Mouse (Mus musculus): ENCODE results near the gene Tbata. TPM values are rescaled to one million over a fixed set of nuclear protein-coding genes. Genes with fewer than 3 reads are reported as not detected.

Gene Tbata
- polyA plus RNA-seq, 1 experiment = 4.7 TPM

- DNase-seq (ENCODE audit: extremely low spot score in 1 of 2, low spot score in 1 of 2) = no peak
These were observed 9.4 kb upstream of the Tbata start for GRCm38 (mm10) chr10:61162366-61162765.

- no peak for DNase-seq (ENCODE audit: extremely low spot score in 1 of 2, low spot score in 1 of 2)
These were observed 4.2 kb upstream of the Tbata start for GRCm38 (mm10) chr10:61167333-61168096.

- DNase-seq (ENCODE audit: extremely low spot score in 1 of 2, low spot score in 1 of 2) = no peak
These were observed 3.4 kb upstream of the Tbata start for GRCm38 (mm10) chr10:61168393-61168792.

DNA sequence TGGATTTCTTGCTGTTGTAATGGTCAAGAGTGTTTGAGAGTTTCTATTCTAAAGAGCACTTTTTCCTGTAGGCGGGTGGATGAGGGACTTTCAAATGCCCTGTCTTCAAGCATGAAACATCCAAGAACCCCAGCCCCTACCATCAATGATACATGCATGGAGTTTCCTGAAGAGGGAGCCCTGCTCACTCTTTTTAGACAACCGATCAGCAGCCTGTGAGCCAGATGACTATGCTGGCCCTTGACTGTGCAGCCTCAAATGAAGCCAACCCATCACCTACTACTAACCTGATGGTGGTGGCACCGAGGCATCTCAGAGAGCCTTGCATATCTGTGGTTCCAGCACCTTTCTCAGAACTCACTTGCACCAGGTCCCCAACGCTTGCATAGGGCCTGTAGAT is 742 bp downstream of the Tbata start:
- DNase-seq (ENCODE audit: extremely low spot score in 1 of 2, low spot score in 1 of 2) = no peak

DNA sequence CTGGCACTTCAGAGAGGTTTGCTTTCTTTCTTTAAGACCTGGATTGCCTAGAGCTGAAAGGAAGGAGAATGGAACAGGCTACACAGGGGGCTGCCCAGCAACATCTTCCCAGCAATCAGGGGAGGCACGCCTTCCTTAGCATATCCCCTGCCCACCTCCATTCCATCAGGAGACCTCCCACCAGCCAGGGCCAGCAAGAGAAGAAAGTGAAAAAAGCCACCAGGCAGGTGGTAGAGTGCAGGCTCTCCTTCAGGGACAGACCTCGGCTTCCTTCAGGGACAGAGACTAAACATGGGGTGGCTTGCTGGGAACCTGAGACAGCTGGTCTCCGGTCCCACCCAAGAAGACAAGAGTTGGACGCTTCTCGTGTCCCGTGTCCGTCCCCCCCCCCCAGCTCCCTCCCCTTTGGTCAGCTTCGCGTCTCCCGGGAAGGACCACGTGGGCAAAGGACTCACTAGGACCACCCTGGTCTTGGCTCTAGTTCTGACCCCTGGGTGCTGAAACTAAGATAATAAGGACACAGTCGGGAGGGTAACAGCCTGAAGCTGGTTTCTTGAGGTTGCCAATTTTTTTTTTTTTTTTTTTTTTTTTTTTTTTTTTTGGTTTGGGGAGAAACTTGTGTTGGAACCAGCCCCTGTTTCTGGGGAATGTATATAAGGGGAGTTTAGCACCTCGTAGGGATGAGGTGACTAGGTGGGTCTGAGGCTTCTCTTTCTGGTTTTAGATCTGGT is 3.1 kb downstream of the Tbata start:
- no peak for DNase-seq (ENCODE audit: extremely low spot score in 1 of 2, low spot score in 1 of 2)

GRCm38 (mm10) chr10:61175442-61176204 is 3.9 kb downstream of the Tbata start:
- DNase-seq (ENCODE audit: extremely low spot score in 1 of 2, low spot score in 1 of 2) = peak in 1 of 2 experiments; percentile 46

- no peak for DNase-seq (ENCODE audit: extremely low spot score in 1 of 2, low spot score in 1 of 2)
These were observed 4.6 kb downstream of the Tbata start for GRCm38 (mm10) chr10:61176221-61176790.

DNA sequence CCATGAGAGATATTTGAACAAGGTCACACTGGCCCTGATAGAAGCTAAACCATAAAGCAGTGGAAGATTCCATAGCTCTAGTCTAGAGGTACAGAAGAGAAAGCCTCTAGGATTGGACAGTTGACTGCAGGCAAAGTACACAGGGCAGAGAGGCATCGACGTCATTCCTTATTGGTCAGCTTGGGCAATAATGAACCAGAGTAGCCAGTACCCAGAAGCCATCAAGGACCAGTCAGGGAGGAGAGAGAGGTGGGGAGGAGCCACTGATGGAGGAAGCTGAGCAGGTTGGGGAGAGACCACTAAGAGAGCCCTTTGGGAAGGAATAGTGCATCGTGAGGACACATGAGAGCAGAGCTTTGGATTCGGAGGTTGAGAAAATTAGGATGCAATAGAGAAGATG is 6.0 kb downstream of the Tbata start:
- no peak for DNase-seq (ENCODE audit: extremely low spot score in 1 of 2, low spot score in 1 of 2)

- no peak for DNase-seq (ENCODE audit: extremely low spot score in 1 of 2, low spot score in 1 of 2)
These were observed 6.9 kb downstream of the Tbata start for GRCm38 (mm10) chr10:61178687-61179086.

DNA sequence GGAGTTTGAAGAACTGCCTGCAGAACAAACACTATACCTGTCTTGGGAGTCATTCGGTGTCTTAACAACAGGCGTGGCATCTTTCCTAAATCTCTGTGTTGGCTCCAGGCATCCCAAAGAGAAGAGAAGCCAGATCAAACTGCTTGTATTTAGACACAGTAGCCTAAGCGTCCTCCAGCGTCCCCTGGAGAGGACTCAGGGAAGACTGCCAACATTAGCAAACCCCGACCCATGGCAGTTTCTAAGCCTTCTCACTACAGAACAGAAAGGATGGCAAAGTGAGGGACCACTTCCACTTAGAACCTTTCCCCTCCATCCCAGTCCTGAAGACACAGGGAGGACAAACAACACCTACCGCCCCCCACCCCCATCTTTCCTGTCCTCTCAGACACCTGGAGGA is 8.2 kb downstream of the Tbata start:
- DNase-seq (ENCODE audit: extremely low spot score in 1 of 2, low spot score in 1 of 2) = no peak

DNA sequence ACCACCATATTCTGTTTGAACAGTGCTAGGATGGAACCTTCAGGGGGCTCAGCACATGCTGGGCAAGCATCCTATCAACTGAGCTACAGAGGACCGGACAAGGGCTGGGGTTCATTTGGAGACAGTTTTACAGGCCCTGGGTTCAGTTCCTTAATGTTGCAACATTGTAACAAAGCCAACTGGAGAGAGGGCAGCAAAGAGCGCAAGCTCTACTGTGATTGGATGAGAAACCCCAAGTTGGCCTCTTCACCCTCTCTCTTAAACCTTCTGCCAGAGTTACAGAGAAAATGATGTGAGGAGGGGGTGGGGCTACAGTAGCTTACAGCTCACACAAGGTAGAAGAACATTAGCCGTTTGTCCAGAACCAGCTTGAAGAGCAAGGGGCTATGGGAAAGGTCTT is 15.2 kb downstream of the Tbata start:
- DNase-seq (ENCODE audit: extremely low spot score in 1 of 2, low spot score in 1 of 2) = no peak

DNA sequence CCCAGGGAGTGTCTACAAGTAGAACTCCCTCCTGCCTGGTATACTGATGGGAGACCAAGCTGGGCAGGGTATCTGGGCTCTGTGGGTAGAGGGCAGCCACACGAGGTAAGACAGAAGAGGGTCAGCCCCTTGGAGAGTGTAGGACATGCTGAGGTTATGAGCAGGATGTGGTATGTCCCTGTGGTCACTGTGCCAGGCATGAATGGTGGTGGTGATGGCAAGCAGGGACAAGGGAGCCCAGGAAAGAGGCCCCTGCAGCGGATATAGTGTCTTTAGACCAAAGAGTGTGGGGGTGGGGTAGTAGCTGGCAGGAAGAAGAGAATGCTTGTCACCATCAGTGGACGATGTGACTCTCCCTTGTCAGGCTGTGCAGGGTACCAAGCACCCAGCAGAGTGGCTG is 16.3 kb downstream of the Tbata start:
- DNase-seq (ENCODE audit: extremely low spot score in 1 of 2, low spot score in 1 of 2) = no peak

DNA sequence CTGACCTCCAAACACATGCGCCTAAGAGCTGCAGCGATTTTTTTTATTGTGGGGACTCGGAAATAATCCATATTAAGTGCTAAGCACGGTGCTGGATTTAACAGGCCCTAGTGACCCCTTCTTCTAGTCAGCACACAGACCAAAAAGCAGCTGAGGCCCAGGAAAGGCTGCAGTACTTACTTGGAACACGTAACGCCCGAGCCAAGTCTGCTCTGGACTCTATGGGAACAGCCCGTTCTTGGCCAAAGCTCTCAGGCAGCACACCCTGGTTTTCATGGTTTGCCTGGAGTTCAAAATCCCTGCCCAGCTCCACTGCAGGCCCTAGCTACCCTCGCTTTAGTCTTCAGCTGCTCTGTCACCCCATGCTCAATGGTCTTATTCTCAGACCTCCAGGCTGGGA is 22.9 kb downstream of the Tbata start:
- no peak for DNase-seq (ENCODE audit: extremely low spot score in 1 of 2, low spot score in 1 of 2)

DNA sequence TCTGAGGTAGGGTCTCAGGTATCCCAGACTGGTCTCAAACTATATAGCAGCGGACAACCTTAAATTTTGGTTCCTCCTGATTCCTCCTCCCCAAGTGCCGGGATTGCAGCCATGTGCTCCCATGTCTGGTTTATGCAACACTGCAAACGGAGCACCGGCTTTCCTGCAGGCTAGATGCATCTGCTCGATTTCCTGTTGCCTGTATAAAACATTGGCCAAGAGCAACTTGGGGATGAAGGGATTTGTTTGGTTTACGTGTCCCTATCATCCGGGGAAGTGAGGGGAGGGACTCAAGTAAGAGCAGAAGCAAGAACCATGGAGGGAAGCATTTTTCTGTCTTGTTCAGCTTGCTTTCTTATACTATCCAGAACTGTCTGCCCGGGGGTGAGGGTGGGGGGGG is 23.5 kb downstream of the Tbata start:
- DNase-seq (ENCODE audit: extremely low spot score in 1 of 2, low spot score in 1 of 2) = no peak

DNA sequence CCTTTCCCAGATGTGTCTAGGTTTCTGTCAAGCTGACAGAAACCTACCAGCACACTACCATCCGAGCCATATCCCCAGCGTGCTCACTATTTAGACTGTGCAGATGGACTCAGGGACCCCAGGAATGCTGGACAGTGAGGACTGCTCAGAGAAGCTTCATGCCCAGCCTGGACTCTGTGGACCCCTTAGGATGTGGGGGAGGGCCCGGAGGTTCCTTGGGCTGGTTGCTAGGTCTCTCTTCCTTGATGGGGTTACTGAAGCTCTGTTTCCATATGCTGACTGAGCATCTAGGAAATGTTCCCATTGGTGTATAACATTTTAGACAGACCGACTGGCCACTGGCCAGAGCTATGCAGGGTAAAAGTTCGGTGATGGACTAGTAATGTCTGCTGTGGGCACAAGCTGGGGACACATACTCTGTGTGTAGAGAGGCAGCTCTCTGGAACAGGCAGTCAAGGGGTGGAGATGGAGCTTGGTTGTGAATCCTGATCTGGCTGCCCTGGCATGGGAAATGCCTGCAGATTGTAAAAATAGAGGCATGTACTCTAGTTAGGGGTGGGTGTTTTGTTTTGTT is 24.1 kb downstream of the Tbata start:
- DNase-seq (ENCODE audit: extremely low spot score in 1 of 2, low spot score in 1 of 2) = no peak

- peak; percentile 11 to 85 for DNase-seq (ENCODE audit: extremely low spot score in 1 of 2, low spot score in 1 of 2)
These were observed 27.9 kb downstream of the Tbata start for GRCm38 (mm10) chr10:61199566-61200213.

DNA sequence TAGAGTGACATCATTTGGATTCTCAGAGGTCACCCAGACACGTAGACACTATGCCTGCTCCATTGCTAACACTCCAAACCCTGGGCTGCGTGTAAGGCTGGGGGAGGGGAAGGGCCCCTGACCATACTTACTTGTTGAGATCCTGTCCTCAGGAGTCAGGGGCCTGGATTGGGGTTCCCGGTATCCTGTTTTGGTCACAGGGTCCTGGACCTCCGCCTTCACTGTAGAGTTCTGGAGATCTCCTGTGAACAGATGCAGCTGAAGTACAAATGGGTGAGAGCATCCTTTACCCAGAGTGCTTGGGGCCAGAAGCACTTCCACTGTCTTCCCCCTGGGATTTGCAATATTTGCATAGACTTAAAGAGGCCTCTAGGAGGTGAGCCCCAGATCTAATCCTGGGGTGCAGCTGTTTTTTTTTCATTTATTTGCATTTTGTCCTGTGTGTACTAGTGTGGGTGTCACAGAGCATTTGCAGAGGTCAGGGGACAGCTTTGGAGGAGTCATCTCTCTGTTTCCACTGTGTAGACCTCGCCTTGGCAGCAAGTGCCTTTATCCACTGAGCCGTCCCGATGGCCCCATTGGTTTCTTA is 28.6 kb downstream of the Tbata start:
- no peak for DNase-seq (ENCODE audit: extremely low spot score in 1 of 2, low spot score in 1 of 2)

- no peak for DNase-seq (ENCODE audit: extremely low spot score in 1 of 2, low spot score in 1 of 2)
These were observed 29.2 kb downstream of the Tbata start for GRCm38 (mm10) chr10:61200998-61201397.

DNA sequence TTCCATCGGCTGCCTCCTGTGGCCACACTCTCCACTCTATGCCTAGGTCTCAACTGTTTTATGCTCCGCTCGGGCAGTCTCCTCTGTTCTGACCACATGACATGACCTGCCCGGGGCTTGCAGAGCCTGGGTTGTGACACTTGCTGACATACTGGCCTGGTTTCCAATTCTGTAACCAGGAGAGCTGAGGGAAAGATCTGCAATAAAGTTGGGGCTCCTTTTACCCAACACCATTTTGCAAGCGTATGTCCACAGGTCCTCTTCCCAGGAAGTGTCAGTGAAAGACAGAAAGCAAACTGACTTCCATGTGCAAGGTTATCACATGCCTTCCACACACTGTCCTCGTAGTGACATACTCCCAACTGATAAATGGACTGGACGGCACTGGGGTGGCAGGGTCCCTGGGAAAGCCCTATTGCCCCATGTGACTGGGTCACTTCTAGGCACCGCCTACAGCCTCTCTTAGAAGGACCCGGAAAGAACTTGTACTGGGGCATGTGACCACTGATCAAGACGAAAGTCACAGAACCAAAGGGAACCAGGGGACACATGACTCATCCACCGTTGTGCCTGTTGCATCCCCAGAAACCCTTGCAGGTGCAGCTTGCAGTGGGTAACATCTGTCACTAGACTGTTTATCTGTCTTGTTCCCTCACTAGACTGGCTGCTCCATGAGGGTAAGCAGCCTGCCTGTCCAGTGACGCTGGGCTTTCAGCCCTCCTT is 30.0 kb downstream of the Tbata start:
- DNase-seq (ENCODE audit: extremely low spot score in 1 of 2, low spot score in 1 of 2) = no peak
